Mouse (Mus musculus) embryonic fibroblast, embryonic 13.5 days (primary cell): ENCODE results near the gene Eea1.

Experiments
- CTCF ChIP-seq: IDR thresholded peaks from 2 replicates; pipeline ENCODE4 v1.5.1; 2011; ENCODE audit warnings: mild to moderate bottlenecking, control low read depth, low read length, moderate library complexity, borderline replicate concordance; ENCODE audit not compliant: insufficient read depth
- POLR2A ChIP-seq: IDR thresholded peaks from 2 replicates; pipeline ENCODE4 v1.6.1; 2011; ENCODE audit warnings: low read depth, mild to moderate bottlenecking, control low read depth, low read length, moderate library complexity

DNA sequence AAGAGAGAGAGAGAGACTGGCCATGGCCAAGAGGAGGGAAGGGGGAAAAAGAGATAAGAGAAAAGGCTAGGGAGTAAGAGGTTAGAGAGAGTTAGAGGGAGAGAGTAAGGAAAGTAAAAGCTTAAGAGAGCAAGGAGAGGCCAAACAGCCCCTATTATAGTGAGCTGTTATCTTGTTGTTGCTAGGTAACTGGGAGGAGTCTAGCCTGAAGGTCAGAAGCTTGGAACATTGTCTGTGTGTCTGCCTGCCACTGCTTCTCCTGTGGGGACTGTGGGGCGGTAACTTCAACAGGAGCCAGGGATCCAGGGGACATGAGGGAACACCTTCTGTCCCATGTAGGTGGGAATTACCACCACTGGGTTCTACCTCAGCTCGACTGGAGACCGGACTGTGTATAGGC is 108.1 kb downstream of the Eea1 start:
- TF ChIP-seq CTCF: no peak
- TF ChIP-seq POLR2A: no peak
